Mouse (Mus musculus) left cerebral cortex, adult 9 months (tissue): ENCODE results near the gene Kremen2.
"Not testable (repeated sequence)": the region's sequence is repeated elsewhere in the genome, so short reads cannot be mapped to it uniquely, and the experiment has no call there.

Source experiments
- DNase-seq, 2 experiments: peaks; one replicate each; pipeline ENCODE4 v3.0.0; 2022; ENCODE audit warnings: low spot score in 2 of 2

Kremen2 gene

DNA sequence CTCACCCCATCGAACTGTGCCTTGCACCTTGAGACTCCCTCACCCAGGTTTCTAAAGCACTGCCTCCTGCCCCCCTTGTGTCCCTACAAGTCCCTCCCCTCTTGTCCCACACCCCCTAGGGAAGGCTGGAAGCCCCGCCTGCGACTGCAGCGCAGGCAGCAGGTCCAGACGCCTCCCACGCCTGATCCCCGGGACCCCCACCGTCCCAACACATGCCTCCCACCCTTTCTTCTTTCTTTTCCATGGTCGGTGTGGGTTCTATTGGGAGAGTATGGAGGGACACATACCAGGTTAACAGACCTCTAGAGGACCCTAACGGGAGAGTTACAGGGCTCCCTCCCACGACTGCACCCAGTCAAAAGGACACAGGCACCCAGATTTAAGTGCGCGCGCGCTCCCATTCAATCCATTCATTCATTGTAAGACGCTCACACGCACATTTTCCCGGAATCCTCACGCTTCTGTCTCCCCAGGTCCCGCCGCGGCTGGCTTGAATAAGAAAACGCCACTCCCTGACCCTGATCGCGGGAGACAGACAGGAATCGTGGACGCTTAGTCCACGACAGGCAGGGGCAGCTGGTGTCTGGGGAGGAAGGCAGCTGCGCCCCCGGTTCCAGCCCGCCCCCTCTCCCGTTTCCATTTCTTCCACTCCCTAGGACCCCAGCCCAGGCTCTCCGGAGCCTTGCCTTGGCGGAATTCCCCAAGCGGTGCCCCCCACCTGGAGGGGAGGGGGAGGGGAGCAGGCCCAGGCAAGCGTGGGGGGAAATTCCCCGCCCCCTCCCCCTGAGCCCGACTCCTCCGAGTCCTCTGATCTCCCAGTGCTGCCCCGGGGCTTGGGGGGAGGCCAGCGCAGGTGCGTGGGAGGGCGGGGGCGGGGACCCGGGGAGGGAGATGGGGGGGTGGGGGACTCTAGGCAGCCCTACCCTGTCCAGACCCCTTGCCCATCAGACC is at the start of gene Kremen2:
Gene Kremen2, minus strand, starts transcription at position 533 of the 951 bp plus-strand sequence.
- DNase-seq: no peak

GRCm38 (mm10) chr17:23795323-23795722 is 49.7 kb upstream of the Kremen2 start:
- DNase-seq: no peak

- no peak for DNase-seq
These were observed 45.4 kb upstream of the Kremen2 start for GRCm38 (mm10) chr17:23791079-23791357.

GRCm38 (mm10) chr17:23790269-23791078 is 44.8 kb upstream of the Kremen2 start, which contains the start of gene Srrm2:
Gene Srrm2, plus strand, starts transcription at chr17:23790532.
- DNase-seq: peak in 1 of 2 experiments; percentile 63

DNA sequence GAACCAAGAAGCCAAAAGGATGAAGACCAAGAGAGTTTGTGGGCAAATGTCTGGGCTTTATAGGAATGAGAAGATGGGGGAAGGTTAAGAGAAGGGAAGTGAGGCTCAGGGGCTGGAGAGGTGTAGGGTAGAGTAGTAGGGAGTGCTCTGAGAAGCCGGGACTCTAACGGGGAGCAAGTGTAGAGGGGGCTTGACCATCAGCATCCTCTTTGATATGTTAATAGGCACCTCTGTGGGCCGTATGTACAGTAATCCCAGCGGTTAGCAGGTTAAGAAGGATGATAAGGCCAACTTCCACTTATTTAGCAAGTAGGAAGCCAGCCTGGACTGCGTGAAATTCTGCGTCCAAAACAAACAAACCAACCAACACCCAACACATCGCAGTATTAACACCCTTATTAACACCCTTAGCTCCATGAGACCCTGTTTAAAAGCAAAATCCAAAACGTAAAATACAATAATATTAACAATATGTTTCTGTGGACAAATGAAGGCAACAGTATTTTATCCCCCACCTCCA is 44.2 kb upstream of the Kremen2 start:
- DNase-seq: no peak

DNA sequence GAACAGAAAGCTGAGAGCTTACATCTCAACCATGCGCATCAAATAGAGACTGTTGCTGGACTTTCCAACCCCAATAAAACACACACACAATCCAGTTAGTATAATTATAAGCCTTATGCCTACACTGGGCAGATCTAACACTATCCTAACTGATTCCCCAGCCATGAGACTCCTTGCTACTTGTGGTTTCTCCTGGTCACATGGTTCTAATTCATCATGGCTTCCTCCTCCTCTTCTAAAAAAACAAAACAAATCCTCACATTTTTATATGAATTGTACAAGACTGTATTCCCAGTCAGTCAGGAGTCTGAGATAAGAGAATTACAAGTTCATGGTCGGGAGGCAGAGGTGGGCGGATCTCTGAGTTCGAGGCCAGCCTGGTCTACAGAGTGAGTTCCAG is 43.3 kb upstream of the Kremen2 start:
- no peak for DNase-seq

- no peak for DNase-seq
These were observed 40.9 kb upstream of the Kremen2 start for GRCm38 (mm10) chr17:23786510-23786931.

GRCm38 (mm10) chr17:23785561-23786471 is 40.2 kb upstream of the Kremen2 start, which contains the start of gene Flywch2:
Gene Flywch2, minus strand, starts transcription at chr17:23786081.
- peak; percentile 88 to 91 for DNase-seq

DNA sequence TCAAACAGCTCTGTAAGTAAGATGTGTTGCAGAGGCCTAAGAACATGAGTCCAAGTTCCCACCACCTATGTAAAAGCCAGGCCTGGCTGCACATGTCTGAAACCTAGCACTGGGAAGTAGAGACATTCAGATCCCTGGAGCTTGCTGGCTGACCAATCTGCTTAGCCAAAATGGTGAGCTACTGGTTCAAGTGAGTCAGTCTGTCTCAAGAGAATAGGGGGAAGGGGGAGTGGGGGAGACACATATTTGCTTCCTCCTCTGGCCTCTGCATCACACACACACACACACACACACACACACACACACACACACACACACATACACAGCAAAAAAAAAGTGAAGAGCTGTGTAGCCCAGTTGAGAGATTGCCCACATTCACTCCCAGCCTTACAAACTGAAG is 37.7 kb upstream of the Kremen2 start:
- no peak for DNase-seq

- DNase-seq: no peak
These were observed 32.8 kb upstream of the Kremen2 start for GRCm38 (mm10) chr17:23778447-23778846.

DNA sequence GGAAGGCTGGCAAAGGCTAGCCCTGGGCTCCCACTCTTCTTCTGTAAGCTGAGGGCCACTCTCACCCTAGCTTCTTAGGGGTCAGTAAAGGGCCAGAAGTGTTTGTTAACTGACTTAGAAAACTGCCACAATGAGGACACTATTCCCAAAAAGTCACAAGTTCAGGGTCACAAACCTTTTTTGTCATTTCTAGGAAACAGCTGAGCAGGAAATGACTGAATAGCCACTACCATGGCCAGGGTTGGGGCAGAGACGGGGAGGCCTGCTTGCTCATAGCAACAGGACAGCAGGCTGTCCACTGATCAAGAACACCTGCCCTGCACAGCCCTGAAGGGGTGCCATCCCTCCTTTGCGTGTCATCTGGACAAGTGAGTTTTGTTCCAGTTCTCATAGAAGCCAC is 31.5 kb upstream of the Kremen2 start:
- no peak for DNase-seq

- no peak for DNase-seq
These were observed 30.6 kb upstream of the Kremen2 start for GRCm38 (mm10) chr17:23776216-23776615.

GRCm38 (mm10) chr17:23774090-23774489 is 28.5 kb upstream of the Kremen2 start:
- peak in 1 of 2 experiments; percentile 86 for DNase-seq

- no peak for DNase-seq
These were observed 28.0 kb upstream of the Kremen2 start for GRCm38 (mm10) chr17:23773676-23774075.

GRCm38 (mm10) chr17:23772219-23772556 is 26.6 kb upstream of the Kremen2 start:
- DNase-seq: not testable (repeated sequence)

GRCm38 (mm10) chr17:23771284-23772218 is 25.9 kb upstream of the Kremen2 start, which contains the start of gene Flywch1:
Gene Flywch1, minus strand, starts transcription at chr17:23771602.
- peak; percentile 98 to 99 for DNase-seq

GRCm38 (mm10) chr17:23770896-23771283 is 25.3 kb upstream of the Kremen2 start:
- no peak for DNase-seq

- no peak for DNase-seq
These were observed 24.9 kb upstream of the Kremen2 start for GRCm38 (mm10) chr17:23770493-23770892.

DNA sequence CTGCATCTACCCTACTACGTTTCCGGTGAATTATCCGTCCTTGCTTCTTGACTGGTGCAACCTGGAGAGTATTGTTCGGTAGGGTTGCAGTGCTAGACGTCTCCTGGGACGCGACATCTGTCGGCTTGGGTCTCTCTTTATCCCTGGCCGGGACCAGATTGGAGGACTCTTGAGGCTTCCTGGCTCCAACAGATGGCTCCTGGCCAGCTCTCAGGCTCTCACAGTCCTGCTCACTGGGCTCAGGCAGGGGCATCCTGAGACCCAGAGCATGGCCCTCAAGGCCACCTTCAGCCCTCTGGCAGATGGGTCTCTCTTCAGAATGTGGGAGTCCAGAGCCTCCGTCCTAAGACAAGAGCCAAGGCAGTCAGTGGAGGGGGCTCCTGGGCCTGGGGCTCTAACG is 17.3 kb upstream of the Kremen2 start:
- no peak for DNase-seq

- no peak for DNase-seq
These were observed 15.5 kb upstream of the Kremen2 start for GRCm38 (mm10) chr17:23761155-23761554.
